Mouse (Mus musculus): ENCODE measurements at regions not wholly inside any gene's neighbourhood (a gene's known extent, or its start where the extent isn't known, plus 50 kb on each side); places are given as distances from the start of the nearest gene placed in this dataset.

DNA sequence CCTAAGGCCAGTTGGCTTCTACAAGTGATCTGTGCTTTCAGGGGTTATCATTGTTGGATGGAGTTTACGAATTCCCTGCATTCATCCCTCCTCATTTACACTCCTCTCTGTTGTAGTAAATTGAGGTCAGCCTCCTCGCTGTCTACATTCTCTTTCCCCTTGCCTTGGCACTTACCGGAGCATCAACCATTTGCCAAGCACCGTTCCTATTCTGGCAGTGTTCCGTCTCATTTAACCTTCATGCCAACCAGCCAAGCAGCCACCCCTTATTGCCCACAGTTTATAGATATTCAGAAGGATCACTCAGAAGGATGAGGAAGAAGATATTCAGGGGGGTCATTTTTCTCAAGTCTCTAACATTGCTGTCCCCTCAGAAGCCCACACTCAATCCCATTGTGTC lies 229.2 kb upstream of the Clint1 start:
- WGBS: 92% methylated on average over 5 of the region's 5 CpGs
- no peaks in the 10 kb centered on the region for H3K36me3 ChIP-seq

DNA sequence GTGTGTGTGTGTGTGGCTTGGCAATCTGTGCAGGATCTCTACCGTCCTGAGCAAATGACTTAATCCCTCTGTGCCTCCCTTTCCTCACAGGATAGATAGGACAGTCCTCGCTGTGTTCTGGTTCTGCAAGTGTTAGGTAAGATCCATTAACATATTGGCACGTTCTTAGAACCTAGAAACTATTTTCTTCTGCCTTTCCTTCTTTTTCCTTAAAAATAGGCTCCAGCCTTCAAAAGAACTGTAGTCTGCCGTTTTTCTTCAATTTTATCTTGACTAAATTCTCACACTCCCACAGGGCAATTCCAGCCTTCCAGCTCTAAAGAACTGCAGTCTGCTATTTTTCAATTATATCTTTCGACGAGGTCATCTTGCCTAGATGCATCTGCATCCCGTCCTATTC lies 227.6 kb upstream of the Clint1 start:
- Histone ChIP-seq H3K27me3 (replicated peaks) (no peaks in the 10 kb centered on the region), H3K9ac (no peak overlapping the region), H3K36me3 (no peaks in the 10 kb centered on the region), H3K27ac (no peak overlapping the region), H3K4me1 (replicated peaks) (no peaks in the 10 kb centered on the region), H3K4me2 (replicated peaks) (no peak overlapping the region), H3K4me3 (replicated peaks) (no peak overlapping the region), H3K9me3 (no peaks in the 10 kb centered on the region)
- 65% methylated on average over 7 of the region's 7 CpGs for WGBS
- no peak for ATAC-seq

More for the DNA sequence above, 229.2 kb upstream of the Clint1 start:
- Histone ChIP-seq H3K4me1 (replicated peaks) (no peaks in the 10 kb centered on the region), H3K4me3 (replicated peaks) (no peak overlapping the region), H3K27me3 (replicated peaks) (no peaks in the 10 kb centered on the region), H3K4me2 (replicated peaks) (no peak overlapping the region), H3K9ac (no peak overlapping the region), H3K27ac (no peak overlapping the region), H3K9me3 (no peaks in the 10 kb centered on the region)
- no peak for ATAC-seq

DNA sequence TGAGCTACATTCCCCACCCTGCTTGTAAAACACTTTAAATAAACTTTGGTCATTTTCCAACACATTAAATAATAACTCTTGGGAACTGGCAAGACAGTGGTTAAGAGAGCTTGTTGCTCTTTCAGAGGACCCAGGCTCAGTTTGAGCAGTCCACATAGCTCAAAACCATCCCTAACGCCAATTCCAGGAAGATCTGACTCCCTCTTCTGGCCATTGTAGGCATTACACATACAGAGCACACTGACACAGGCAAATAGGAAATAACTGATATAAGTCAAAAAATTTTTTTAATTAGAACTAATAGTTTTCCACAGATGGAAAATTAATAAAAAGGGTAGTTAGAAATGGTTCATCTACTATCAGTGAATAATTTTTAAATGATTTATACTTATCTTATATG lies 222.6 kb upstream of the Clint1 start:
- Histone ChIP-seq H3K9me3 (no peaks in the 10 kb centered on the region), H3K36me3 (no peaks in the 10 kb centered on the region), H3K9ac (no peak overlapping the region), H3K4me1 (replicated peaks) (no peaks in the 10 kb centered on the region), H3K4me3 (replicated peaks) (no peak overlapping the region), H3K27ac (no peak overlapping the region), H3K4me2 (replicated peaks) (no peak overlapping the region), H3K27me3 (replicated peaks) (no peaks in the 10 kb centered on the region)
- WGBS: 34% methylated on average over 1 of the region's 1 CpGs
- no peak for ATAC-seq

DNA sequence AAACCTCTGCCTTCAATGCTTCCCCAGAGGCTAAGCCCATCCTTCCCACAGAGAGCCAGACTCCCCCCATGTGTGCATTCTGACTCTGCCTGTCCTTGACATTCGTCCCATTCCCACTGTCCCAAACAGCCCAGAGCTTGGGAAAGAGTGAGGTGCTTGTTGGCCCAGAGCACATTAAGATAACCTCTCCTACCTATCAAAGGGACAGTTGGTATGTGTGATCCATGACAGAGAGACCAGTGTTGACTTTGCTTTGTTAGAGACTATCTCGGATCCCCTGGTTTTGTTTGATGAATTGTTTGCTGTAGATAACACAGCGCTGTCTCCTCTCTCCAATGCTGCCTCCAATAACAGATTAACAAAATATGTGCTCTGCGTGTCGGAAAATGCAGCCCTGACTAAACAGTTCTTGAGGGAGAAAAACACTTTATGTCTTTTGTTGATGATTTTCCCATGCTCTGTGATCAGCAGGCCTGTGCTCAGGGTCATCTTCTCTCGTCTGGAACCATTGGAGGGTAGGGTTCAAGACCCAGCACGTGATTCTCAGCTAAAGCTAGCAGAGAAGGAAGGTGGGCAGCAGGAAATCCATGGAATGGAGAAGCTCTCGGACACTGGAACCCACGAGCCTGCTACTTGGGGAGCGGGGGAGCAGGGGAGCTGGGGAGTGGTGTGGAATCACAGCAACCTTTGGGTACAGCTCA lies 217.2 kb upstream of the Clint1 start:
- no peak for ATAC-seq
- Histone ChIP-seq H3K4me3 (replicated peaks) (no peak overlapping the region), H3K27me3 (replicated peaks) (no peaks in the 10 kb centered on the region), H3K4me1 (replicated peaks) (no peaks in the 10 kb centered on the region), H3K36me3 (no peaks in the 10 kb centered on the region), H3K9ac (no peak overlapping the region), H3K4me2 (replicated peaks) (no peak overlapping the region), H3K27ac (no peak overlapping the region), H3K9me3 (no peaks in the 10 kb centered on the region)
- WGBS: 47% methylated on average over 10 of the region's 10 CpGs

DNA sequence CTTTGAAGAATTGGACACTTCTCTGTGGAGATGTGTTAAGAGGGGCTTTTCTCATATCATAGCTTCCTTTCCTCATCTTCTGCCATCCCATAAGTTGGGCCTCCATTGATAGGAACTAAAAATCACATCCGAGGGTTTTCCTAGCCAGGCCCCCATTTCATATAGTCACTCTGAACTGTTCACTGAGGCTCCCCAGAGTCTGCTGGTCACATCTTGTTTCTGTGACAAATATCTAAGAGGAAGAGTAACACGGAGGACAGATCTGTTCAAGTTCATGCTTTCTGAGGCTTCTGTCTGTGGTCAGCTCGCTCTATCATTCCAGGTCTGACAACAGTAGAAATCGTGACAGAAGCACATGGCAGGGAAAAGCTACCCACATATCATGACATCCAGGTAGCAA lies 216.0 kb upstream of the Clint1 start:
- no peaks in the 10 kb centered on the region for H3K4me1 ChIP-seq (replicated peaks)
- H3K4me3 ChIP-seq (replicated peaks): no peak overlapping the region
- H3K4me2 ChIP-seq (replicated peaks): no peak overlapping the region
- no peak overlapping the region for H3K27ac ChIP-seq
- ATAC-seq: no peak
- H3K27me3 ChIP-seq (replicated peaks): no peaks in the 10 kb centered on the region
- H3K9ac ChIP-seq: no peak overlapping the region
- H3K9me3 ChIP-seq: no peaks in the 10 kb centered on the region
- no peaks in the 10 kb centered on the region for H3K36me3 ChIP-seq
- 91% methylated on average over 4 of the region's 4 CpGs for WGBS

DNA sequence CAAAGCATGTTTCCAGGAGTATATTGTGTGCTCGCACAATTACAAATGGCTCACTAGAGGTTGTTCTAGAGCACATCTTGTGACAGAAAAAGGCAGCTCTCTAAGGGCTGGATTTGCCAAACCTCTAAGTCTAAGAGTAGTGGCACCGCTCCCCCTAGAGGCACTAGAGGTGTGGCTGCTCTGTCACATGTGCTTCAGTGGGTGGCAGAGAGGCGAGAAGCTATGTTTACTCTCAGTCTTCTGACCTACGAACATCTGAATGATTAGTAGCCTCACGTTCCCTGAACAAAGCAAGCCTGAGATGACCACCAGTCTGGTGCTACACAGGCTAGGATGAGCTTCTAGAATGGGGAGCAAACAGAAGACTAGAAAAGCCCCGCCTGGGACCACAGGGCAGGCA lies 212.6 kb upstream of the Clint1 start:
- H3K4me2 ChIP-seq (replicated peaks): no peak overlapping the region
- H3K9ac ChIP-seq: no peak overlapping the region
- no peaks in the 10 kb centered on the region for H3K36me3 ChIP-seq
- 62% methylated on average over 6 of the region's 6 CpGs for WGBS
- H3K4me3 ChIP-seq (replicated peaks): no peak overlapping the region
- no peaks in the 10 kb centered on the region for H3K4me1 ChIP-seq (replicated peaks)
- no peak overlapping the region for H3K27ac ChIP-seq
- no peaks in the 10 kb centered on the region for H3K27me3 ChIP-seq (replicated peaks)
- H3K9me3 ChIP-seq: no peaks in the 10 kb centered on the region
- no peak for ATAC-seq

DNA sequence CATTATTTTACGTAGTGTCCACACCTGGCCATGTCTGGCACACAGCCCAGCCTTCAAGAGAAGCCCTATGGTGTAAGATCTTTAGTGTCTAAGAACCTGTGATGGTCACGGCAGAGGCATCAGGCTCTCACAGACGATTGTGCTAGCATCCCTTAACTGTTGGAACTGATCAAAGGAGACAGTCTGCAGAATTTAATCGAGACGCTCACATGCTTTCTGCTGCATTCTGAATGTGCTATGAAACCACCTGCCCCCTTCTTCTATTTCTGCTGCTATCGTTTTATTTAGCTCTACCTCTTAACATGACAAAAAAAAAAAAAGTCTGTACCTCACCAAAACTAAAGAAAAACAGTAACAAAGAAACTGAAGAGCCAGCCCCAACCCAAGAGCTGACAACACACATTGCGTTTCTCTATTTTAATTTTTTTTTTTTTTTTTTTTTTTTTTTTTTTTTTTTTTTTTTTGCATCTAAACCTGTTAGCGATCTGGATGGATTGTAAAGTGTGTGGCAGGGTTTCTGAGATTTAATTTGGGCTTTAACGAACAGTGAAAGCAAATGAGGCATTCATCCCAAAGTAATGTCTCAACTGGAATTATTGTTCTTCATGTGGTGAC lies 209.6 kb upstream of the Clint1 start:
- Histone ChIP-seq H3K9ac (no peak overlapping the region), H3K9me3 (no peaks in the 10 kb centered on the region), H3K4me3 (replicated peaks) (no peak overlapping the region), H3K27ac (no peak overlapping the region), H3K4me1 (replicated peaks) (no peaks in the 10 kb centered on the region), H3K27me3 (replicated peaks) (no peaks in the 10 kb centered on the region), H3K36me3 (no peaks in the 10 kb centered on the region), H3K4me2 (replicated peaks) (no peak overlapping the region)
- WGBS: 83% methylated on average over 9 of the region's 9 CpGs
- ATAC-seq: no peak

DNA sequence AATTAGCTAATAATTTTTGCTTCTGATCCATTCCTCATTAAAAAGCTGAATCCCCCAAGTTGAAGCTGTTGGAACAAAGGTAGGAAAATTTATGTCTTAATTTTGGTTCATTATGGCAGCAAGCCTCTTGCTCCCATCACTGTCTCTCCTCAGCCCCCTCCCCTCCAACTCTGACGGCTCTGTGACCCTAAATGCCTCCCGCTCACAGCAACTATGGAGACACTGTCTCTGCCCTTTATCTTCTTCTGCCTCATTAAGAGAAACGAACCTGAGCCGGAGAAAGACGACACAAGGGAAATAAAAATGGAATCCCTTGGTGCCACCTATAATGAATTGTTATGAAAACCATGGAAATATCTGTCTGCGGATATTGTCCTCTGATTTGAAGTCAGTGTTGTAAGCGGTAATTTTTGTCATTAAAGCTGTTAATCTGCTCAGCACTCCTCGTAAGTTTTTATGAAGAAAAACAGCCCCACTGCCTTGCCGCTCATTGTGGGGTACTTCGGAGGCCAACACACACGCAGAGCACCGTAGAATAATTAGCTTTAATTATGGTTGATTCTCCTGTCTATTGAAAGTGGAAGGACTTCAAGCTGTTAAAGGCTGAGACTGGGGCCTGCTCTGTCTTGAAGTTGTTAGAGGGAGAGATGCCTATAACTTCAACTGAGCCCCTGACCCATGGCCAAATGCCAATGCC lies 208.1 kb upstream of the Clint1 start:
- WGBS: 80% methylated on average over 12 of the region's 12 CpGs
- H3K27ac ChIP-seq: no peak overlapping the region
- H3K4me1 ChIP-seq (replicated peaks): no peaks in the 10 kb centered on the region
- no peak for ATAC-seq
- no peak overlapping the region for H3K4me2 ChIP-seq (replicated peaks)
- no peaks in the 10 kb centered on the region for H3K27me3 ChIP-seq (replicated peaks)
- H3K9ac ChIP-seq: no peak overlapping the region
- no peaks in the 10 kb centered on the region for H3K36me3 ChIP-seq
- no peaks in the 10 kb centered on the region for H3K9me3 ChIP-seq
- H3K4me3 ChIP-seq (replicated peaks): no peak overlapping the region

DNA sequence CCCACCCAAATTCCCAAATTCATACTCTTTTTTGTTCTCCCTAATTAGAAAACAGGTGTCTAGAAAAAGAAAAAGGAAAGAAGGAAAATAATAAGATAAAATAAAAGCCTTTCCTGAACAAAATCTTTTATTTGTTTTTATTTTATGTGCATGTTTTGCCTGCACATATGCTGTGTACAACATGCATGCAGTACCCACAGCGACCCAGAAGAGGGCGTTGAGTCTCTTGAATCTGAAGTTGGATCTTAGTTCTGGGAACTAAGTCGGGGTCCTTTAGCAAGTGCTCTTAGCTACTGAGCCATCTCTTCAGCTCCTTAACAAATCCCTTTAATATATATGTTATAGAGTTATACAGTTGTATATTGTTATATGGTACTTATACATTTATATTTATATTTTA lies 206.0 kb upstream of the Clint1 start:
- H3K9ac ChIP-seq: no peak overlapping the region
- no peaks in the 10 kb centered on the region for H3K27me3 ChIP-seq (replicated peaks)
- no peak overlapping the region for H3K4me3 ChIP-seq (replicated peaks)
- H3K4me1 ChIP-seq (replicated peaks): no peaks in the 10 kb centered on the region
- 71% methylated on average over 3 of the region's 3 CpGs for WGBS
- H3K27ac ChIP-seq: no peak overlapping the region
- H3K4me2 ChIP-seq (replicated peaks): no peak overlapping the region
- no peaks in the 10 kb centered on the region for H3K9me3 ChIP-seq
- H3K36me3 ChIP-seq: no peaks in the 10 kb centered on the region
- ATAC-seq: no peak

DNA sequence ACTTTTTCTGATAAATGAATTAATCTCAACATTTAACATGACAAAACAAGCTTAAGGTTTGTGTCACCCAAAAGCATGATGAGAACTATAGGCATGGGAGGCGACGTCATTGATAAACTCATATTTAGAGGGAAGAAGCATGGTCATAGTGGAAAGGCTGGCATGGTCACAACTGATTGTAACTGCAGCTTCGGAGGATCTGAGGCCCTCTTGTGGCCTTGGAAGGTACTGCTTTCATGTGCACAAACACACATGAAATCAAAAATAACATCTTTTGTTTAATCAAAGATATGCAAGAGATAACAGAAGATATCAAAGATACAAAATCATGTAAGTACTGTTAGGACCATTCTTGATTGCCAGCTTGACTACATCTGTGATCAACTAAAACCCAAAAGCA lies 204.0 kb upstream of the Clint1 start:
- no peaks in the 10 kb centered on the region for H3K36me3 ChIP-seq
- H3K4me1 ChIP-seq (replicated peaks): no peaks in the 10 kb centered on the region
- H3K27me3 ChIP-seq (replicated peaks): no peaks in the 10 kb centered on the region
- 75% methylated on average over 3 of the region's 3 CpGs for WGBS
- no peak overlapping the region for H3K4me3 ChIP-seq (replicated peaks)
- no peak overlapping the region for H3K9ac ChIP-seq
- H3K27ac ChIP-seq: no peak overlapping the region
- no peak for ATAC-seq
- no peaks in the 10 kb centered on the region for H3K9me3 ChIP-seq
- no peak overlapping the region for H3K4me2 ChIP-seq (replicated peaks)

DNA sequence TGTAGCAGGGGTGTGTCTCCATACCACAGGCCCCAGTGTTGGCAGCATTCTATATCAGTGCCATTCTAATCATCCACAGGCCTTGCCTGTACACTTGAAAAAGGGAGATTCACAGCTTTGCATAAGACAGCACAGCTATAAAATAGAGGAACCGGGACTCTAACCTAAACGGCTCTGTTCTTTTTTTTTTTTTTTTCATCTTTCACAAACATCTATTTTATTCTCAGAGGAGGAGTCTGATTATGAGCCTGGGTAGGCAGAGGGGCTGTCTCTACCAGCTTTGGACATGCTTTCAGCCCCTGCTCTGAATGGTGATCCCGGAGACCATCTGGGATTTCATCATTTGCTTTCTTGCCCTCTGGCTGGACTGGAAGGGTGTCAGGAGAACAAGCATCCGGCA lies 195.6 kb upstream of the Clint1 start:
- Histone ChIP-seq H3K27me3 (replicated peaks) (no peaks in the 10 kb centered on the region), H3K4me2 (replicated peaks) (no peak overlapping the region), H3K27ac (no peak overlapping the region), H3K4me3 (replicated peaks) (no peak overlapping the region), H3K36me3 (no peaks in the 10 kb centered on the region), H3K9ac (no peak overlapping the region), H3K4me1 (replicated peaks) (no peaks in the 10 kb centered on the region), H3K9me3 (no peaks in the 10 kb centered on the region)
- no peak for ATAC-seq
- WGBS: 79% methylated on average over 4 of the region's 4 CpGs

DNA sequence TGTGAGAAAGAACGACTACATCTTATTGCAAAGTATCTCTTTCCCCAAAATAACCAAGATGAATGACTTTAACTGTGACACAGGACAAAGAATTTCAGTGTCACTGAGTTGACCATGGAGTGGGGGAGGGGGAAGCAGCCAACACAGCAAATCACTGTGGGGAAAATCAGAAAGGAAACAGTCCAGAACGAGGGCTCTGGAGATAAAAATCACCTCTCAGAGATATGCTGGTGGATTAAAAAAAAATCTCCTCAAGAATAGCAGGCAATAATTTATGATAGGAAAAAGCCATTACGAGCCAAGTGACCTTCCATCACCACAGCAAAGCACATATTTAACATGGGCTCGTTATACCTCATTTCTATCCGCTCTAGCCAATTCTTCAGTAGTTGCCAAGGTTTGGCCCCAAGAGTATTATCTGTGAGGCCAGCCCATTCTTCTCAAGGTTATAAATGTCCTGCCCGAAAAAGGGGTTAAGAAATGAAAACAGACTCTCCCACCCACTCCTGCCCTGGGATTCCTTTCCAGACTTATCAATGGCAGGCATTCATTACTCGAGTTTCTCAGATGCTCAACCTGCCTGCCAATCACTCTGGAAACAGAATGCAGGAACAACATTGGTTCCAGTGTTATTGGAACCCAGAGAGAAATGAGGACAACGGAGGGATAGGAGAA lies 181.6 kb upstream of the Clint1 start:
- H3K27me3 ChIP-seq (replicated peaks): no peaks in the 10 kb centered on the region
- H3K4me3 ChIP-seq (replicated peaks): no peak overlapping the region
- no peak for ATAC-seq
- H3K4me1 ChIP-seq (replicated peaks): no peaks in the 10 kb centered on the region
- H3K36me3 ChIP-seq: no peaks in the 10 kb centered on the region
- H3K9me3 ChIP-seq: no peaks in the 10 kb centered on the region
- 43% methylated on average over 8 of the region's 8 CpGs for WGBS
- no peak overlapping the region for H3K27ac ChIP-seq
- H3K4me2 ChIP-seq (replicated peaks): no peak overlapping the region
- no peak overlapping the region for H3K9ac ChIP-seq

Data from intestine, embryonic 15.5 days (tissue).